Mouse (Mus musculus): ENCODE measurements around the gene Plekhs1. TPM values are rescaled to one million over a fixed set of nuclear protein-coding genes. Genes with fewer than 3 reads are reported as not detected.
"Not testable (repeated sequence)": the region's sequence is repeated elsewhere in the genome, so short reads cannot be mapped to it uniquely, and the experiment has no call there.

Plekhs1 gene
- polyA plus RNA-seq, 1 experiment from 2014 or later: not detected

DNA sequence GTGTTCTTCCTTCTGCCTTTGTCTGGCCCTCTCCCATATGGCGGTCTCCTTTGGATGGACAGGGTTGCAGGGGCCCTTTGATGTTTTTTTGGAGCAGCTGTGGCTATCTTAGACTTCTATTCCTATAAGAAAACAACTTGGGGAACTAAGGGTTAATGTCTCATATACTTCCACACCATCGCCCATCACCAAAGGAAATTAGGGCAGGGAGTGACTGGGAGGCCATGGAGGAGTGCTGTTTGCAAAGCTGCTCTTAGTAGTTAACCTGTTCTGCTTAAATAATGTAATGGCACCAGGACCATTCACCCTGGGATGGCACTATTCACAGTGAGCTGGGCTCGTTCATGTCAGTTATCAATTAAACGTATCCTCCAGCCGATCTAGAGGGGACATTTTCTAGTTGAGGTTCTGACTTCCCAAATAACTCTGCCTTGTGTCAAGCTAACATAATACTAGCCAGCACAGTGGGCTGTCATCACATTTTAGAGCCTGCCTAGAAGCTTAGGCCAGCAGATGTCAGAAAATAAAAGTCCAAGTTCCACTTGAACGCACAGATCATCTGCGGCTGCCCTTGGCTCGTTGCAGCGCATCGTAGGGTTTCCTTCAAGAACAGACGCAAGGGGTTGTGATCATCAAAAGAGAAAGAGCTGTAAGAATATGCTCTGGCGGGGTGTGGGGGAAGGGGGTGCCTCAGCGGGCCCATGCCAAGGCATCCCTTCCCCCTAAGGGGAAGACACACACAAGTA lies 23.4 kb downstream of the Plekhs1 start:
- WGBS (ENCODE audit: insufficient replicate concordance): 71% methylated on average over 13 of the region's 13 CpGs
- peaks cover 10% of the 10 kb centered on the region; the same call in 1 of the 2 replicates for H3K4me1 ChIP-seq (replicated peaks)
- no peak overlapping the region for H3K9ac ChIP-seq
- H3K4me3 ChIP-seq (replicated peaks): no peak overlapping the region
- DNase-seq (no peak), ATAC-seq (ENCODE audit: low read depth) (no peak)
- peak overlapping the region; percentile 27; the same call in 1 of the 2 replicates for H3K27ac ChIP-seq
- H3K4me2 ChIP-seq: no peak overlapping the region
- H3K36me3 ChIP-seq: no peaks in the 10 kb centered on the region
- no peaks in the 10 kb centered on the region for H3K27me3 ChIP-seq
- H3K9me3 ChIP-seq (replicated peaks): no peaks in the 10 kb centered on the region

- no peak for ATAC-seq (ENCODE audit: low read depth)
Measured at GRCm38 (mm10) chr19:56485376-56486271, 24.2 kb downstream of the Plekhs1 start.

DNA sequence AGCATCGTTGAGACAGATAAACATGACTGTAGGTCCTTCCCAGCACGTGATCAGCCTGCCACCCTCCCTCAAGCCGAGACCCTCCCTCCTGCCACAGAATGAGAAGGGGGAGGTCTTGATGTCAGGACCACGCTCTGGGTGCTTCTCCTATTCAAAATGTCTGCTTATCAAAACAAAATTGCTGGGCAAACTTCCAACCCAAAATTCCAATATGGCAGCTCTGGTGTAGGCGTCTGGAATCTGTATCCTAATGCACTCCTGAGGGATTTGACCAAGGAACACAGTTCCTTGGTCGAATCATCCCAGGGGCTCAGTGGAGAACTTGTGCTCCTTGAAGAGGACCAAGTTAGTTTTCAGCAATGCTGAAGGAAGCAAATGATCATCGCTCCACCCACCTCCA lies 25.5 kb downstream of the Plekhs1 start:
- no peak for DNase-seq
- Histone ChIP-seq H3K4me1 (replicated peaks) (peaks cover 10% of the 10 kb centered on the region; the same call in 1 of the 2 replicates), H3K27me3 (no peaks in the 10 kb centered on the region), H3K36me3 (no peaks in the 10 kb centered on the region), H3K27ac (no peak overlapping the region), H3K4me2 (no peak overlapping the region), H3K4me3 (replicated peaks) (no peak overlapping the region), H3K9me3 (replicated peaks) (no peaks in the 10 kb centered on the region), H3K9ac (no peak overlapping the region)
- ATAC-seq (ENCODE audit: low read depth): no peak
- 60% methylated on average over 7 of the region's 7 CpGs for WGBS (ENCODE audit: insufficient replicate concordance)

More at GRCm38 (mm10) chr19:56485376-56486271, 24.2 kb downstream of the Plekhs1 start:
- Histone ChIP-seq H3K9me3 (replicated peaks) (no peaks in the 10 kb centered on the region), H3K4me1 (replicated peaks) (peaks cover 10% of the 10 kb centered on the region; the same call in 1 of the 2 replicates), H3K4me2 (no peak overlapping the region), H3K4me3 (replicated peaks) (no peak overlapping the region), H3K36me3 (no peaks in the 10 kb centered on the region), H3K9ac (no peak overlapping the region), H3K27me3 (no peaks in the 10 kb centered on the region), H3K27ac (peak overlapping the region; percentile 27; the same call in 1 of the 2 replicates)
- no peak for DNase-seq
- WGBS (ENCODE audit: insufficient replicate concordance): 46% methylated on average over 13 of the region's 13 CpGs

- peaks cover 10% of the 10 kb centered on the region; the same call in 1 of the 2 replicates for H3K4me1 ChIP-seq (replicated peaks)
- no peak overlapping the region for H3K27ac ChIP-seq
- no peak overlapping the region for H3K4me2 ChIP-seq
- H3K36me3 ChIP-seq: no peaks in the 10 kb centered on the region
- no peaks in the 10 kb centered on the region for H3K9me3 ChIP-seq (replicated peaks)
- DNase-seq (no peak), ATAC-seq (ENCODE audit: low read depth) (no peak)
- H3K9ac ChIP-seq: no peak overlapping the region
- H3K4me3 ChIP-seq (replicated peaks): no peak overlapping the region
- 53% methylated on average over 2 of the region's 2 CpGs for WGBS (ENCODE audit: insufficient replicate concordance)
- H3K27me3 ChIP-seq: no peaks in the 10 kb centered on the region
Measured at GRCm38 (mm10) chr19:56487339-56487738, 25.9 kb downstream of the Plekhs1 start.

GRCm38 (mm10) chr19:56489601-56490000 lies 28.2 kb downstream of the Plekhs1 start:
- no peak for DNase-seq
- Histone ChIP-seq H3K27ac (no peak overlapping the region), H3K9me3 (replicated peaks) (no peaks in the 10 kb centered on the region), H3K4me1 (replicated peaks) (peaks cover 10% of the 10 kb centered on the region; the same call in 1 of the 2 replicates), H3K9ac (no peak overlapping the region), H3K4me2 (no peak overlapping the region), H3K27me3 (no peaks in the 10 kb centered on the region), H3K36me3 (no peaks in the 10 kb centered on the region), H3K4me3 (replicated peaks) (no peak overlapping the region)
- 77% methylated on average over 6 of the region's 6 CpGs for WGBS (ENCODE audit: insufficient replicate concordance)
- no peak for ATAC-seq (ENCODE audit: low read depth)

GRCm38 (mm10) chr19:56494157-56494556 lies 32.7 kb downstream of the Plekhs1 start:
- H3K4me3 ChIP-seq (replicated peaks); H3K4me2 ChIP-seq; H3K9ac ChIP-seq; H3K9me3 ChIP-seq (replicated peaks); DNase-seq; H3K36me3 ChIP-seq; H3K4me1 ChIP-seq (replicated peaks); H3K27ac ChIP-seq; ATAC-seq (ENCODE audit: low read depth); H3K27me3 ChIP-seq: not testable (repeated sequence)
- WGBS (ENCODE audit: insufficient replicate concordance): no CpG with 5 or more reads among the region's 2 CpGs

DNA sequence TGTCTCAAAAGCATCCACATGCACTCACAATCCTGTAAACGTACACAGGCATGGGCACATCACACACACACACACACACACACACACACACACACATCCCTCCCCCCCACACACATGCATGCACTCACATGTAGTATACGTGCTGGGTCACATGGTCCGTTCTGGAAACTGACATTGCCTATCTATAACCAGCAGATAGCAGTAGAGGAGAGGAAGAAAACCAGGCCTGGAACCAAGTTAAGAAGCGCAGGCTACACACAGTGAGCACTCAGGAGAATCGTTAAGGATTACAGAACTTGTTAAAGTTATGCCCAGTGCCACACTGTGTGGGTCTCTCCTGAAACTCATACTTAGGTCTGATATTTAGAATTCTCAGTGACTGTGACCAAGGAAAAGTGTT lies 41.6 kb downstream of the Plekhs1 start:
- H3K9me3 ChIP-seq (replicated peaks); H3K4me1 ChIP-seq (replicated peaks); DNase-seq; H3K4me2 ChIP-seq; ATAC-seq (ENCODE audit: low read depth); H3K27me3 ChIP-seq; H3K36me3 ChIP-seq; H3K9ac ChIP-seq; H3K4me3 ChIP-seq (replicated peaks); H3K27ac ChIP-seq: not testable (repeated sequence)
- WGBS (ENCODE audit: insufficient replicate concordance): no CpG with 5 or more reads among the region's 5 CpGs

GRCm38 (mm10) chr19:56503525-56503924 lies 42.1 kb downstream of the Plekhs1 start:
- no CpG with 5 or more reads among the region's 5 CpGs for WGBS (ENCODE audit: insufficient replicate concordance)
- not testable (repeated sequence) for H3K27ac ChIP-seq; H3K9ac ChIP-seq; H3K27me3 ChIP-seq; H3K4me2 ChIP-seq; H3K9me3 ChIP-seq (replicated peaks); H3K4me1 ChIP-seq (replicated peaks); DNase-seq; H3K4me3 ChIP-seq (replicated peaks); ATAC-seq (ENCODE audit: low read depth); H3K36me3 ChIP-seq

- not testable (repeated sequence) for H3K36me3 ChIP-seq; H3K27me3 ChIP-seq; H3K9me3 ChIP-seq (replicated peaks); H3K4me3 ChIP-seq (replicated peaks); H3K4me2 ChIP-seq; H3K4me1 ChIP-seq (replicated peaks); DNase-seq; H3K27ac ChIP-seq; ATAC-seq (ENCODE audit: low read depth); H3K9ac ChIP-seq
- WGBS (ENCODE audit: insufficient replicate concordance): no CpG with 5 or more reads among the region's 4 CpGs
Measured at GRCm38 (mm10) chr19:56511207-56511606, 49.8 kb downstream of the Plekhs1 start.

DNA sequence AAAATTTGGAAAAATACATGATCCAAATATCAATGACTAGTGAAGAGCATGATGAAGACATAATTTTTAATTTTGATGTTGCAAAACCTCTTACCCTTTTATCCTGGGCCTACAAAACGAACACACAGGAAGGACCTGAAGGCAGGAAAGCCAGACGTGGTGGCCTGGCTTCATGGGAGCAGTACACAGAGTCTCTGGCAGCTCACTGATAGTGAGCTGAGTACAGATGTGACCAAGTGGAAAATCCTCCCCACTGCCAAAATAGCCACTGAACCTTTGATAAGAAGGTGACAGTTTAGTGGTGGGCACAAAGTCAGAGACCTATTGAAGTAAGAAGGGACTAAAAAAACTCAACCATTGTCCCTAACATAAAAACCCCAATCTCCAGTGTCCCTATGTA lies 52.1 kb downstream of the Plekhs1 start:
- not testable (repeated sequence) for ATAC-seq (ENCODE audit: low read depth)

GRCm38 (mm10) chr19:56519408-56519807 lies 58.0 kb downstream of the Plekhs1 start:
- not testable (repeated sequence) for H3K9me3 ChIP-seq (replicated peaks); H3K27ac ChIP-seq; H3K4me2 ChIP-seq; H3K4me3 ChIP-seq (replicated peaks); H3K36me3 ChIP-seq; DNase-seq; H3K9ac ChIP-seq; ATAC-seq (ENCODE audit: low read depth); H3K4me1 ChIP-seq (replicated peaks); H3K27me3 ChIP-seq
- WGBS (ENCODE audit: insufficient replicate concordance): no CpG with 5 or more reads among the region's 7 CpGs

More for the DNA sequence above, 52.1 kb downstream of the Plekhs1 start:
- H3K4me1 ChIP-seq (replicated peaks); H3K36me3 ChIP-seq; H3K9me3 ChIP-seq (replicated peaks); H3K27me3 ChIP-seq; H3K4me3 ChIP-seq (replicated peaks); H3K4me2 ChIP-seq; H3K27ac ChIP-seq; DNase-seq; H3K9ac ChIP-seq: not testable (repeated sequence)
- no CpG with 5 or more reads among the region's 2 CpGs for WGBS (ENCODE audit: insufficient replicate concordance)

Measured in liver, embryonic 13.5 days (tissue).